Mouse (Mus musculus) liver, adult 2 months (tissue): Measurements from ENCODE around the gene Alpk1.
"Not testable (repeated sequence)": the region's sequence is repeated elsewhere in the genome, so short reads cannot be mapped to it uniquely, and the experiment has no call there.

Experiments used
- CTCF ChIP-seq: fragments of 200-500 bp; IDR thresholded peaks from 2 replicates; pipeline ENCODE4 v1.5.1; 2011; ENCODE audit warnings: low read depth, low read length, control low read depth
- POLR2A ChIP-seq: fragments of 200-500 bp; IDR thresholded peaks from 2 replicates; pipeline ENCODE4 v1.6.1; 2011; ENCODE audit warnings: low read length, control low read depth; ENCODE audit not compliant: insufficient read depth; ENCODE audit errors: extremely low read depth

- TF ChIP-seq POLR2A, CTCF: not testable (repeated sequence)
Observed at GRCm38 (mm10) chr3:127783680-127784079, 3.4 kb upstream of the Alpk1 start.
